Mouse (Mus musculus) frontal cortex, postnatal 10 days (tissue): ENCODE data around the gene Filip1l.
A peak's percentile ranks its signal among the peaks of the same experiment; 100 is the strongest.

ENCODE experiments used
- DNase-seq, 2 experiments: peaks; one replicate each; pipeline ENCODE4 v3.0.0; 2022; ENCODE audit warnings: low spot score in 2 of 2, mixed read lengths in 1 of 2

The Filip1l gene

DNA sequence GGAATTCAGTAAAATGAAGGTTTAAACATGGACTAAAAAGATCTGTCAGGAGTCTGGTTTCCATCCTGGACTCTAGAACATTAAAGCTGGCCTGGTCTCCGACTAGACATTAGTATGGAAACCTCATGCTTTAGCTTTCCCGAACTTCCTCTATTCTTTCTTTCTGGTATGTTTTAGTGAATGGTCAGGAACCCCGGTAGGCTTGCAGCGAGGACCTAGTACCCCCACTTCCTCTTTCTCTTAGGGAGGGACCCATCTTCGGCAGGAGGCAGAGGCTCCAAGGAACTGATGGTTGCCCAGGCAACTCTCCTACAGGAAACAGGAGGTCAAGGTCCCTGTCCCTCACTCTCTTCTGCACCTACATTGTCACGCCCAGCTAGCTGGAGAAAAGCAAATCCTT, 43.4 kb downstream of the Filip1l start:
- no peak for DNase-seq

- DNase-seq: no peak
Observed at GRCm38 (mm10) chr16:57397845-57398244, 45.0 kb downstream of the Filip1l start.

DNA sequence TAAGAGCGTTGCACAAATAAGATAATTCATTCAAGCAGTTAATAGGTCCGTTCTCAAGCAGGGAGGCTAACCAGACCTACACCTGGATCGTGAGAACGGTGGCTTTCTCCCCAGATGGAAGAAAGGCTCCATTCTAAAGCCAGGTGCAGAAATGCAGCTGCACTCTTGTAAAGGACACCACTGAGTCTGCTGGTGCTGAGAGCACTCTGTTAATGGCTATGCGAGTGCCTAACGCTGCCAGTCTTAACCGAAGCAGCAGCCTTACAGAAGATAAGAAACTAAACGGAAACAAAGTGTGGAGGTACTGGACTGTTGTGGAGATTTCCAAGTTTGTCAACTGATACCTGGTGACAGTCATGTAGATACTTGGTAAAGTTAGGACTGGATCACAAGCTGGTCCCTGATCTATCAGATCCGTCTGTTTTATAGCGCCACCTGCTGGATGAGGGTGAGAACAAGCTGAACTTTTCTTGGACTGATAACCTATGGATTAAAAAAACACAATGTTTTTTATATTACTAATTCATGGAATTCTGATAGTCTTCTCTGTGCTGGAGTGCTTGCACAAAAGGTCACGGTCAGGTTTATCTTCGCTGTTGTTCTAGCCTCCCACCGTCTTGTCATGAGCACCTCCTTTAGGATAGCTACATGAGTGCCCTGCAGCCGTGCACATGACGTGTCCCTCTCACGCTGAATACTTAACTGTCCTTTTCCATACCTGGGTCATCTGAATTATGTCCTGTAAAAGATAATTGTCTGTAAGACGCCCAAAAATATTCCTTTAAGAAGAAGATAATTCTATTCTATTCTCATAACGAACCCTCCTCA, 45.7 kb downstream of the Filip1l start:
- DNase-seq: peak; percentile 34 to 53

GRCm38 (mm10) chr16:57399566-57399965, 46.7 kb downstream of the Filip1l start:
- DNase-seq: no peak

- no peak for DNase-seq
Observed at GRCm38 (mm10) chr16:57401702-57402101, 48.8 kb downstream of the Filip1l start.

DNA sequence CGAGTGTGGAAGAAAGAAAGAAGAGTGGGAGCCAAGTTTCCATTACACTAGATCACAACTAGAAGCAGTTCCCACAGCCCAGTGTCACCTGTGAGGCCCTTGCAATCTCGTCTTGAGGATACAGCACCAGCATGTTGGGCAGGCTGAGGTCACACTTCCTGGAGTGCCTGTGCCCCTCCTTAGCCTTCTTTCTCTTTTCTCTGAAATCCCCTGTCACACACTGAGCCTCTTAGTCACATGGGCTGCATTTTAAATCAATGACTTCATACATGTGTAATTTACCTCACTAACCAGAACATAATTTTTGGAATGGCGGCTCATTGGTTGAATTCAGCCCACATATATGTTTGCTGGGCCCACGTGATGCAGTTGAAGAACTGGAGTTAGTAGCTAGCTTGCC, 50.0 kb downstream of the Filip1l start:
- no peak for DNase-seq

- no peak for DNase-seq
Observed at GRCm38 (mm10) chr16:57403825-57404224, 50.9 kb downstream of the Filip1l start.

DNA sequence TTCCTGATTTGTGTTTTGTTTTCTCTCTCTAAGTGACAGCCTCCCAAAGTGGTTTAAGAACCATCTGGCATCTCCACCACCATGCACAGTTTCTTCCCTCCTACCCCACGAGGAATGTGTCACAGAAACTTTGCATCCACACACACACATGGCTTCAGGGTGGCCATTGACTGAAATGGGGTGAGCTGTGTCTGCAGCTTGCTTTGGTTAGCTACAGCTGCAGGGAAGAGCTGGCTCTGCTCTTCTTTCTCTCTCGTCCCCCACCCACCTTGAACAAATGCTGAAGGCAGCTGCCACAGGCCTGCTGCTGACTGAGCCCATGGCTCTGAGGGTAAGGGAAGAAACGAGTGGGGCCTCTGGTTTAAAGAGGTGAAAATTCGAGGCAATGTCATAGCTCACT, 59.9 kb downstream of the Filip1l start:
- no peak for DNase-seq

DNA sequence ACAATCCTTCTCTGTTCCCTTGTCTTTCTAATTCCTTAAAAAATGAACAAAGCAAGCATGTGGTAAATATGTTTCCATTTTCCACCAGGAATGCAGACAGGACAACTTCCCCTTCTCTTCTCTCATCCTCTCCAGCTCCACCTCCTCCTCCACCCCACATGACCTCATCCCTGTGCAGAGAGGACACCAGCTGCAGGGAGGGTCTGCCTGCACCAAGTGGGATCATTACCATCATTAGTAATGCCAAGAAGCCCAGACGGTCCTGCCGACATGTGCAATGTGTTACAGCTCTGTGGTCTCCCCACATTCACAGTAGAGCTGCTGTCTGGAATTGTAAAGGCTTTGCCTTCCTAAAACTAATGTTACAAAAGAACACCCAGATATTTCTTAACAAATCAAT, 63.2 kb downstream of the Filip1l start:
- no peak for DNase-seq

- no peak for DNase-seq
Observed at GRCm38 (mm10) chr16:57417017-57417416, 64.1 kb downstream of the Filip1l start.

DNA sequence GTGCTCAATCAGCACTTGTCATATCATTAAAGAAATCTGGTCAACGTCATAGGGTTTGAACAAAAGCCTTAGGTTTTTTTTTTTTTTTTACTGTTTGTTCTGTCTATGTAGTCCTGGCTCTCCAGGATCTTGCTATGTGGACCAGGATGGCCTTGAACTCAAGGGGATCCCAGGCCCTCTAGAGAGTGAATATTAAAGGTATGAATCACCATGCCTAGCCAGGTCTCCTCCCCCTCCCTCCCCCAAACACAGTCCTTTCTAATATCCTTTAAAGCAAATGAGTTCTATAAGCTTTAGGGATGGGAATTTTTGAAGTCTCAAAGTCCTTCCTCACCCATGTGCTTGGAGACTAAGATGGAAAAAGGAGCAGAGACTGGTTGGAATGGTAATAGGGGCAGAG, 65.1 kb downstream of the Filip1l start:
- DNase-seq: no peak

- DNase-seq: no peak
Observed at GRCm38 (mm10) chr16:57419332-57419731, 66.4 kb downstream of the Filip1l start.

DNA sequence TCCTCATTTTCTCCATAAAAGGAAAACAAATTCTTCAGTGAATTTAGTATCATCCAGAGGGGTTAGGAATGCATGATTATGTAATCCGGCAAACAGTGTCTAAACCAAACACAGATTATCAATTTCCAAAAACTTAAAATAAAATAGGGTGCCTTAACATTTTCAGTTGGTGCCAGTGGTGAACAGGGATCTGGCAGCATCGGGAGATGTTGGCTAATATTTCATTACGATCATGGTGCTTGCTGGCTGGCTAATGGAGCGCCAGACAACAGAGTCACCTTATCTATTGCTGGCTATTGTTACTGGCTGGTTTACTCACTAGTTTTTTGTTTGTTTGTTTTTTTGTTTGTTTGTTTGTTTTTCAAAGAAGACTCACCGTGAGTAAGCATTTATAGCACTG, 67.0 kb downstream of the Filip1l start:
- DNase-seq: no peak

GRCm38 (mm10) chr16:57420773-57421556, 68.1 kb downstream of the Filip1l start:
- no peak for DNase-seq

GRCm38 (mm10) chr16:57421680-57422417, 69.0 kb downstream of the Filip1l start:
- DNase-seq: no peak

GRCm38 (mm10) chr16:57423001-57423800, 70.3 kb downstream of the Filip1l start:
- DNase-seq: peak in 1 of 2 experiments; percentile 13

GRCm38 (mm10) chr16:57426680-57427079, 73.8 kb downstream of the Filip1l start:
- no peak for DNase-seq

- no peak for DNase-seq
Observed at GRCm38 (mm10) chr16:57427516-57428285, 74.8 kb downstream of the Filip1l start.

- no peak for DNase-seq
Observed at GRCm38 (mm10) chr16:57428977-57429376, 76.1 kb downstream of the Filip1l start.

- DNase-seq: no peak
Observed at GRCm38 (mm10) chr16:57431294-57431693, 78.4 kb downstream of the Filip1l start.

GRCm38 (mm10) chr16:57433173-57433572, 80.3 kb downstream of the Filip1l start:
- no peak for DNase-seq
